Mouse (Mus musculus): ENCODE measurements around the gene Mapk8ip1.
A peak's percentile ranks its signal among the peaks of the same experiment; 100 is the strongest.

DNA sequence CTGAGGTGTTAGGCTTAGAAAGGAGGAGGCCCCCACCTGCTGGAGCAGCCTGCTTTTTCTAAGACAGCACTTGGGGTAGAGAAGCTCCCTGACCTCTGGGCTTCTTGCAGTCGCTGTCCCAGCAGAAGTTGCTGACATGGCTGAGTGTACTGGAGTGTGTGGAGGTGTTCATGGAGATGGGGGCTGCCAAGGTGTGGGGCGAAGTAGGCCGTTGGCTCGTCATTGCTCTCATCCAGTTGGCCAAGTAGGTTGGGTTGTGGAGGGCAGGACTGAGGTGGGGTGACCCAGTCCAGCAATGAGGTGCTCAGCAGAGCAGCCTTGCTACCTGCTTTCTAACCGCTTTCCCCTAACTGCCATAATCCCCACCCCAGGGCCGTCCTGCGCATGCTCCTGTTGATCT lies 23.7 kb downstream of the Mapk8ip1 start:
- 0 out of 2 replicates have a peak, but pooled peaks have one; percentile 17 for TF ChIP-seq POLR2A (IDR thresholded peaks at IDR 0.05; ENCODE audit: borderline replicate concordance, control insufficient read depth, low read depth, low read length)
- TF ChIP-seq CTCF (IDR thresholded peaks at IDR 0.05; ENCODE audit: control insufficient read depth, insufficient read depth, low read length): no peak

Data from bone marrow, adult 2 months (tissue).